Comparison of ENCODE assay signal across 26 mouse cellular contexts in genomic region chr17:52611382-52611781, GRCm38 (mm10). TPM values are rescaled to one million over a fixed set of nuclear protein-coding genes. Genes with fewer than 3 reads are reported as not detected.
"Had no signal": no experiment of that assay in that cellular context is flagged by ENCODE, and none has a peak within 500 bp of the region (broad histone marks: within the 10 kb centered on the region; RNA-seq: fewer than 3 reads in every experiment).

No protein-coding gene starts in this region.

- H3K4me3 ChIP-seq: embryonic facial prominence, embryonic 10.5 days; embryonic facial prominence, embryonic 12.5 days; embryonic facial prominence, embryonic 13.5 days; embryonic facial prominence, embryonic 15.5 days; erythroblast, embryonic 14.5 days; forebrain, embryonic 10.5 days; forebrain, embryonic 12.5 days; forebrain, embryonic 13.5 days; forebrain, embryonic 15.5 days; gastrocnemius, adult 2 months; heart, adult 2 months; heart, embryonic 10.5 days had no signal

- H3K4me2 ChIP-seq: embryonic facial prominence, embryonic 12.5 days; embryonic facial prominence, embryonic 13.5 days; embryonic facial prominence, embryonic 15.5 days; forebrain, embryonic 12.5 days; forebrain, embryonic 13.5 days; forebrain, embryonic 15.5 days had no signal

- DNase-seq: cerebellum, postnatal 10 days; cerebellum, postnatal 14 days; cerebellum, postnatal 25 days; cerebellum, postnatal 36 days; embryo, embryonic 11 days; forebrain, postnatal 0 days; gastrocnemius, adult 2 months; gastrocnemius, postnatal 10 days; gastrocnemius, postnatal 14 days; gastrocnemius, postnatal 25 days; gastrocnemius, postnatal 36 days; heart, adult 11 months; heart, adult 18-20 months; heart, adult 2 months had no signal

- H3K27ac ChIP-seq: embryonic facial prominence, embryonic 10.5 days; embryonic facial prominence, embryonic 12.5 days; embryonic facial prominence, embryonic 13.5 days; embryonic facial prominence, embryonic 15.5 days; forebrain, embryonic 10.5 days; forebrain, embryonic 12.5 days; forebrain, embryonic 13.5 days; forebrain, embryonic 15.5 days; gastrocnemius, adult 2 months; heart, adult 2 months; heart, embryonic 10.5 days had no signal

- H3K9ac ChIP-seq: embryonic facial prominence, embryonic 12.5 days; embryonic facial prominence, embryonic 13.5 days; embryonic facial prominence, embryonic 15.5 days; forebrain, embryonic 12.5 days; forebrain, embryonic 13.5 days; forebrain, embryonic 15.5 days; forebrain, postnatal 0 days had no signal

- H3K36me3 ChIP-seq: embryonic facial prominence, embryonic 10.5 days; embryonic facial prominence, embryonic 12.5 days; embryonic facial prominence, embryonic 13.5 days; embryonic facial prominence, embryonic 15.5 days; forebrain, embryonic 10.5 days; forebrain, embryonic 12.5 days; forebrain, embryonic 15.5 days; heart, embryonic 10.5 days had no signal

- ATAC-seq: forebrain, embryonic 13.5 days; forebrain, embryonic 14.5 days; forebrain, embryonic 15.5 days; forebrain, embryonic 16.5 days; forebrain, postnatal 0 days had no signal

- H3K4me1 ChIP-seq: embryonic facial prominence, embryonic 10.5 days; embryonic facial prominence, embryonic 12.5 days; embryonic facial prominence, embryonic 13.5 days; embryonic facial prominence, embryonic 15.5 days; forebrain, embryonic 12.5 days; forebrain, embryonic 13.5 days; forebrain, embryonic 15.5 days; heart, embryonic 10.5 days had no signal

- H3K27me3 ChIP-seq: embryonic facial prominence, embryonic 12.5 days; embryonic facial prominence, embryonic 13.5 days; embryonic facial prominence, embryonic 15.5 days; forebrain, embryonic 12.5 days; forebrain, embryonic 13.5 days; forebrain, embryonic 15.5 days had no signal

- H3K9me3 ChIP-seq: embryonic facial prominence, embryonic 10.5 days; embryonic facial prominence, embryonic 12.5 days; embryonic facial prominence, embryonic 13.5 days; embryonic facial prominence, embryonic 15.5 days; forebrain, embryonic 10.5 days; forebrain, embryonic 12.5 days; forebrain, embryonic 13.5 days; forebrain, embryonic 15.5 days; heart, embryonic 10.5 days had no signal

RNA-seq across cellular contexts. Expression of gene Kcnh8, which starts 8.9 kb away (rescaled TPM):
- polyA plus RNA-seq: erythroblast, embryonic 14.5 days had no signal
